Mouse (Mus musculus) embryonic facial prominence, embryonic 13.5 days (tissue): ENCODE results near the gene Cysrt1. TPM values are rescaled to one million over a fixed set of nuclear protein-coding genes. Genes with fewer than 3 reads are reported as not detected.
"Not testable (repeated sequence)": the region's sequence is repeated elsewhere in the genome, so short reads cannot be mapped to it uniquely, and the experiment has no call there.

ENCODE experiments used
- ATAC-seq: fragments of 200-750 bp; cut with Nextera tagmentation; 2 replicates; pipeline ENCODE4 v1.8.0; 2017; ENCODE audit warnings: low read depth; ENCODE audit not compliant: insufficient number of reproducible peaks, insufficient read depth, low FRiP score, low TSS enrichment
- H3K27ac ChIP-seq: fragments of 300-500 bp; sonication (generic); 2 replicates; pipeline ENCODE4 v1.5.1; 2015; ENCODE audit warnings: moderate library complexity, mild to moderate bottlenecking, inconsistent platforms
- H3K27me3 ChIP-seq: fragments of 300-500 bp; sonication (generic); 2 replicates; pipeline ENCODE4 v1.6.1; 2015; ENCODE audit warnings: mild to moderate bottlenecking, inconsistent platforms
- H3K36me3 ChIP-seq: fragments of 300-500 bp; sonication (generic); 2 replicates; pipeline ENCODE4 v1.6.1; 2015; ENCODE audit warnings: mild to moderate bottlenecking, inconsistent platforms
- H3K4me1 ChIP-seq: fragments of 300-500 bp; sonication (generic); 2 replicates; pipeline ENCODE4 v1.6.1; 2015; ENCODE audit warnings: inconsistent platforms
- H3K4me2 ChIP-seq: fragments of 300-500 bp; sonication (generic); 2 replicates; pipeline ENCODE4 v1.6.1; 2015; ENCODE audit warnings: moderate library complexity, mild to moderate bottlenecking, inconsistent platforms
- H3K4me3 ChIP-seq: fragments of 300-500 bp; sonication (generic); 2 replicates; pipeline ENCODE4 v1.5.1; 2015; ENCODE audit warnings: mild to moderate bottlenecking, inconsistent platforms
- H3K9ac ChIP-seq: fragments of 300-500 bp; sonication (generic); 2 replicates; pipeline ENCODE4 v1.6.1; 2015; ENCODE audit warnings: mild to moderate bottlenecking, inconsistent platforms
- H3K9me3 ChIP-seq: fragments of 300-500 bp; sonication (generic); 2 replicates; pipeline ENCODE4 v1.6.1; 2016; ENCODE audit warnings: inconsistent platforms
- WGBS: fragments of 180-500 bp; shearing (Covaris S2); methylation state at CpG from one replicate; pipeline ENCODE4 v1.1.7; 2015; ENCODE audit warnings: mixed read lengths; 5-methylcytosine and 5-hydroxymethylcytosine counted together
- polyA plus RNA-seq: library from polyadenylated mRNA; unstranded; fragments of >200 nt; fragmentation: Nextera tagmentation; extraction: Ambion mirVana; gene quantifications from 2 replicates; pipeline ENCODE4 v1.2.1, GENCODE M21; 2015

Gene Cysrt1
- polyA plus RNA-seq, 1 experiment from 2014 or later: 0.81 TPM

DNA sequence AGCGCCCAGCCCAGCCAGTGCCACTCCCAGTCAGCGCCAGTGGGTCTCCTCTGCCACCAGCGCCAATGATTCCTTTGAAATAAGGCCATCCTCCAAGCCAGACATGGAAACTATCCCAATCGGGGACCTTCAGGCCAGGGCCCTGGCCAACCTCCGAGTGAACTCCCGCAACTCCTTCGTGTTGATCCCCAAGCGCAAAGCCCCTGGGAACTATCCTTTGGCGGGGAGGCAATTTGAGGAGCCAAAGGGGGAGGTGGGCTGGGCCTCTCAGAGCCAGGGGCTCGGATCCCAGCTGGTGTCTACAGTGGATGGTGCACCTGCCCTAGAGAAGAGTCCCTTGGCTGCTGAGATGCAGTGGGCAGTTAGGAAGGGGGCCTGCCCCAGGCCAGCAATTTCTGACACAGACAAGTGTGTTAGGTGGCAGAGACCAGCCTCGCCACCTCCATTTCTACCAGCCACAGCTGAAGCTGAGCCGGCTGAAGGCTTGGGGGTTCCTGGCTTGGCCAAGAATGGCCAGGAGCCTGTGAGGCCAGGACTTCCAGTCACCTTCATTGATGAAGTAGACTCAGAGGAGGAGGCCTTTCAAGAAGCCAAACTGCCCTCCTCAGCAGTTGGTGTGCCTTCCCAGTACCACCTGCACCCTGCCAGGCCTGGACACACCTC is 21.5 kb upstream of the Cysrt1 start:
- Histone ChIP-seq H3K36me3 (peaks cover 11% of the 10 kb centered on the region; the same call in 1 of the 2 replicates), H3K9ac (peak overlapping the region; percentile 77), H3K4me2 (peak overlapping the region; percentile 99), H3K27me3 (peaks cover 21% of the 10 kb centered on the region), H3K4me3 (peak overlapping the region; percentile 79), H3K9me3 (no peaks in the 10 kb centered on the region), H3K4me1 (peaks cover 40% of the 10 kb centered on the region), H3K27ac (no peak overlapping the region)
- no peak for ATAC-seq
- WGBS: 18% methylated on average over 12 of the region's 12 CpGs

DNA sequence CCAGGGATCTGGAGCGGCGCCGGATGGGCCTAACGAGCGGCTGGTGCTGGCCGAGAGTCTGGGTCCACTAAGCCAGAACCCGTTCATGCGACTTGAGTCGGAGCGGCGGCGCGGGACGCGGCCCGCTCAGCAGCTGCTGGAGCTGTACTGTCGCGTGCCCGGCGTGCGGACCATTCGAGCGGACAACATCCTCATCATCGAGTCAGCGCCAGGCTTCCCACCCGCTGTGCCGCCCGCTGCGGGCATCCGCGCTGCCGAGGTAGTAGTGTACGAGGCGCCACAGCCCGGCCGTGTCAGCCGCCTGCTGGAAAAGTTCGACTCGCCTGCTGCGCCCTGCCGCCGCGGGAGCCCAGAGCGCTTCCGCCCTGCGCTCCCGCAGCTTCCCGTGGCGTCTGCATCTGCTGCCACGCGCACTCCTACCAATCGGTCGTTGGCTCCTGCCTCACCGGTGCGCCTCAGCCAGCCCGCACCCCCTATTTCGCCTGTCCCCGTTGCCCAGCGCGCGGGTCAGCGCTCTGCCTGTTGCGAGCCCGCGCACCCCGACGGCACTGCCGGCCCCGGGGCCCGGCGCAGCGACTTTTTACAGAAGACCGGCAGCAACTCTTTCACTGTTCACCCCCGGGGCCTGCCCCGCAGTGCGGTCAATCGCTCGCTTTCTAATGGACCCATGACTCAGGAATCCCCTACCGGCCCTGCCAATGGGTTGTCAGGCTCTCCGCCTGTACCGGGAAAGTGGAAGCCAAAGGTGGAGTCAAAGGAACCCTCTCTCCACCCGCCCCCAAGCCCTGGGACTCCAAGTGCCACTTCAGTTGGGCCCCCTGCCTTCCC is 20.8 kb upstream of the Cysrt1 start:
- peak overlapping the region; percentile 99 for H3K4me2 ChIP-seq
- no peaks in the 10 kb centered on the region for H3K9me3 ChIP-seq
- H3K36me3 ChIP-seq: 0 out of 2 replicates have a peak, but pooled peaks cover 10% of the 10 kb centered on the region
- no peak; the same call in 1 of the 2 replicates for ATAC-seq
- H3K27ac ChIP-seq: no peak overlapping the region; the same call in 1 of the 2 replicates
- under 1% methylated on average over 82 of the region's 82 CpGs for WGBS
- peaks cover 21% of the 10 kb centered on the region for H3K27me3 ChIP-seq
- H3K4me1 ChIP-seq: peaks cover 40% of the 10 kb centered on the region
- H3K4me3 ChIP-seq: peak overlapping the region; percentile 79
- peak overlapping the region; percentile 77 for H3K9ac ChIP-seq

DNA sequence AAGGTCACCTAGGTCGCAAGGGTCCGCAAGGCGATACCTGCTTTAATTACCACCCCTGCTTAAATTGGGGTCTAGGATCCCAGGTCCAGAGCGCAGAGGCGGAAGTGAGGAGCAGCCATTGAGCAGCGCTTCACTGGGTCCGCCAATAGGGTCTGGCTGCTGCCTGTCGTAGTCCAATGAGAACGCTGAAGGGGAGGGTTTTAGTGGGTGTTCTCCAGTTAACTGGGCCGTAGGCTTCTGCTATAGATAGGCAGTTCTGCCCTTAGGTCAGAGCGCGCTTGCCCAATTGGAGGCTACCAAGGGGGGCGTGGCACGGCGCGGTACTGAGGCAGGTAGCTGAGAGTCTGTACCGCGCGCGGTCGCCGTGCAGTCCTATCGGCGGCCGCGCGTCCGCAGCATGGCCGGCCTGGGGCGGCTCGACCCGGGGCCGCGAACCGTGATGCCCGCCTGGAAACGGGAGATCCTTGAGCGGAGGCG is 20.1 kb upstream of the Cysrt1 start, which contains the start of gene Tprn:
Gene Tprn, plus strand, starts transcription at position 328 of the 477 bp plus-strand sequence.
- Histone ChIP-seq H3K4me3 (peak within 1 kb of the TSS; percentile 79), H3K27me3 (peaks cover 21% of the 10 kb centered on the region), H3K4me2 (peak within 1 kb of the TSS; percentile 99), H3K9me3 (no peaks in the 10 kb centered on the region), H3K4me1 (peaks cover 40% of the 10 kb centered on the region), H3K36me3 (0 out of 2 replicates have a peak, but pooled peaks cover 3% of the 10 kb centered on the region), H3K9ac (peak within 1 kb of the TSS; percentile 77), H3K27ac (no peak within 1 kb of the TSS; the same call in 1 of the 2 replicates)
- ATAC-seq: peak; percentile 98
- under 1% methylated on average over 39 of the region's 39 CpGs for WGBS

DNA sequence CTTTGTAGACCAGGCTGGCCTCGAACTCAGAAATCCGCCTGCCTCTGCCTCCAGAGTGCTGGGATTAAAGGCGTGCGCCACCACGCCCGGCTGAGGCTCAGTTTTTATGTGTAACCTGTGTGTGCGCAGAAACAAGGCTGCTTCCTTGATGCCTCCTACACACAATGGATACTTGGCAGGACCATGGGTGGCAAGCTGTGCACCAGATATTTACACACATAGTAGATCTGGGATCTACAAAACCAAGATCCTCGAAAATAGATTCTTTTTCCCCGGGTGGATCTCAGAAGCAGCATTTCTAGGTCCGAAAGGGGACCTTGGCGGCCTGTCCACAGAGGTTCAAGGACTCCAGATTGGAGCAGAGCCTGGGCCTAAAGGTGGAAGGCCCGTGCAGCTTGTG is 19.6 kb upstream of the Cysrt1 start:
- H3K4me2 ChIP-seq: peak overlapping the region; percentile 99
- peaks cover 41% of the 10 kb centered on the region for H3K4me1 ChIP-seq
- WGBS: 50% methylated on average over 12 of the region's 12 CpGs
- H3K4me3 ChIP-seq: peak overlapping the region; percentile 79
- no peak overlapping the region for H3K27ac ChIP-seq
- no peaks in the 10 kb centered on the region for H3K36me3 ChIP-seq
- peaks cover 21% of the 10 kb centered on the region for H3K27me3 ChIP-seq
- ATAC-seq: no peak
- H3K9me3 ChIP-seq: no peaks in the 10 kb centered on the region
- H3K9ac ChIP-seq: peak overlapping the region; percentile 77

DNA sequence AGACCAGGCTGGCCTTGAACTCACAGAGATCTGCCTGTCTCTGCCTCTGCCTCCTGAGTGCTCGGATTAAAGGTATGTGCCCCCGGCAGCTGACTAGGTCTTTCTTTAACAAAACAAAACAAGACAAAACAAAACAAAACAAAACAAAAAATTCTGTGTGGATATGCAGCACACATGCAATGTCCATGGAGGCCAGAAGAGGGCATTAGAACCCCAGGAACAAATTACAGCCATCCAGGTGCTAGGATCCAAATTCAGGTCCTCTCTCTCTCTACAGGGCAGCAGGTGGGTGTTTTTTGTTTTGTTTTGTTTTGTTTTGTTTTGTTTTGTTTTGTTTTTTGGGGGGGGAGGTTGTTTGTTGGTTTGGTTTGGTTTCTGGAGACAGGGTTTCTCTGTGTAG is 16.6 kb upstream of the Cysrt1 start:
- H3K36me3 ChIP-seq: no peaks in the 10 kb centered on the region
- peaks cover 11% of the 10 kb centered on the region for H3K27me3 ChIP-seq
- H3K4me3 ChIP-seq: no peak overlapping the region
- no peak overlapping the region for H3K27ac ChIP-seq
- peaks cover 27% of the 10 kb centered on the region for H3K4me1 ChIP-seq
- H3K9ac ChIP-seq: no peak overlapping the region
- no peak overlapping the region for H3K4me2 ChIP-seq
- 55% methylated on average over 2 of the region's 2 CpGs for WGBS
- no peak for ATAC-seq
- no peaks in the 10 kb centered on the region for H3K9me3 ChIP-seq

DNA sequence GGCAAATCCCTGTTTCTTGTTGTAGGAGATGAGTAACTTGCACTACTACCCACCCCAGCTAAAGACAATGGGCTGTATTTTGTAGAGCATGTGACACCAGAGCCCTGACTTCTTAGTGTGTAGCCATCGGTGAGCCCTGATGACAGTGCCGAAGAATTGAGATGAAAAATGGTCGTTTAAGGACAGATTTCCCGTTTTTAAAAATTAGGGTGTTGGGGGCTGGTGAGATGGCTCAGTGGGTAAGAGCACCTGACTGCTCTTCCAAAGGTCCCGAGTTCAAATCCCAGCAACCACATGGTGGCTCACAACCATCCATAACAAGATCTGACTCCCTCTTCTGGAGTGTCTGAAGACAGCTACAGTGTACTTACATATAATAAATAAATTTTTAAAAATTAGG is 15.0 kb upstream of the Cysrt1 start:
- not testable (repeated sequence) for ATAC-seq, H3K27ac ChIP-seq, H3K36me3 ChIP-seq, H3K27me3 ChIP-seq, H3K9ac ChIP-seq, H3K4me2 ChIP-seq, H3K9me3 ChIP-seq, H3K4me3 ChIP-seq
- peaks cover 17% of the 10 kb centered on the region for H3K4me1 ChIP-seq
- WGBS: 84% methylated on average over 5 of the region's 5 CpGs

DNA sequence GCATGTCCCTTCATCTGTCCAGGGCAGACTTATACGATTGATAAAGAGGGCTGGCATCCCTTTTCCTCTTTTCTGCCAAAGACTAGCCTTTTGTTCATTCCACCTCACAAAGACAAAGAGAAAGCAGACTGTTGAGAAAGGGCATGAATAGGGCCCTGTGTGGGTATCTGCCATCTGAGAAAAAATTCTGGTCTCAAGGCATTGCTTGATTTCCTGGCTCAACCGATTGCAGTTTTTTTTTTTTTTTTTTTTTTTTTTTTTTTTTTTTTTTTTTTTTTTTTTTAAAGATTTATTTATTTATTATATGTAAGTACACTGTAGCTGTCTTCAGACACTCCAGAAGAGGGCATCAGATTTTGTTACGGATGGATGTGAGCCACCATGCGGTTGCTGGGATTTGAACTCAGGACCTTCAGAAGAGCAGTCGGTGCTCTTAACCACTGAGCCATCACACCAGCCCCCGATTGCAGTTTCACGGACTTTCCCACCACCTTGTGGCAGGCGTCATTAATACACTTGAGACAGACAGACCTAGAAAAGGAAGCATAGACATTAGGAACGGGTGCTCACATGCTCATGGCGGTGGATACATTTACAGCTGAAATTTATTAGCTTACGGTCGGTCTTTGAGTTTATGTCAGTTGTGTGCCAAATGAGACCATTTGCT is 14.3 kb upstream of the Cysrt1 start:
- H3K36me3 ChIP-seq: peaks cover 14% of the 10 kb centered on the region
- H3K9me3 ChIP-seq, H3K27ac ChIP-seq, ATAC-seq, H3K27me3 ChIP-seq: not testable (repeated sequence)
- H3K4me2 ChIP-seq: peak overlapping the region; percentile 97
- WGBS: 58% methylated on average over 12 of the region's 12 CpGs
- peaks cover 17% of the 10 kb centered on the region for H3K4me1 ChIP-seq
- peak overlapping the region; percentile 99 for H3K4me3 ChIP-seq
- peak overlapping the region; percentile 88 for H3K9ac ChIP-seq

DNA sequence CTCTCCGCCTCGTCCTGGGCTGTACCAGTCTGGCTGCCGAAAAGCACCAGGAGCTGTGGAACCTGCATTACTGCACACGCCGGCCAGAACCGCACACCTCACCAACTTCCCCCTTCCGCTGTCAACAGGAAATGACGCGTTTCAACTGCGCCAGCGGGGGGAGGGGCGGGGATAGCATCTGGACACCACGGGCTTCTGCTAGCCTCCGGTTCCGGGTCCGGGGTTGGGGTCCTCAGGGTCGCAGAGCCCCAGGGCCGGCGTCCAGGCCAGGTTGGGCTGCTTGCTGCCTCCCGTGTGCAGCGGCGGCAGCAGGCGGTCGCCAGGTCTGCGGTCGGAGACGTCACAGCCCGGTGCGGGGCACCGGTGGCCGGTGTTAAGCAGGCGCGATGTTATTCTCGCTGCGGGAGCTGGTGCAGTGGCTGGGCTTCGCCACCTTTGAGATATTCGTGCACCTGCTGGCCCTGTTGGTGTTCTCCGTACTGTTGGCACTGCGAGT is 13.1 kb upstream of the Cysrt1 start, which contains the start of gene Tmem203:
Gene Tmem203, plus strand, starts transcription at position 156 of the 496 bp plus-strand sequence.
- peak; percentile 76 for ATAC-seq

DNA sequence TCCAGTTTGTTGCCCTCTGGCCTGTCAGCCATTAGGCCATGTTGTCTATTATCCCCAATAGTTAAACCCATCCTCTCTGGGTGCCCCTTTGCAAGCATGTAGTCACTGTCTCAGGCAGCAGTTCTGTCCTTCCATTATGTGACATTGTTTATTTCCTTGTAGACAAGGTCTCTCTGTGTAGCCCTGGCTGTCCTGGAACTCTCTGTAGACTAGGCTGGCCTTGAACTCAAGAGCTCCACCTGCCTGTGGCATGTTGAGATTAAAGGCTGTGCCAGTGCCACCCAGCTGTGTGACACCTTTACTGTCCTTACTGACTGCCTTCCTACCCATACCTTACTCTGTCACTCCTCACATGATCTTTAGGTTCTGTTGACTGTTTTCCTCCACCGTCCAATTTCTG is 10.1 kb upstream of the Cysrt1 start:
- WGBS: 79% methylated on average over 1 of the region's 1 CpGs
- Histone ChIP-seq H3K9ac (no peak overlapping the region), H3K27me3 (no peaks in the 10 kb centered on the region), H3K9me3 (no peaks in the 10 kb centered on the region), H3K4me2 (no peak overlapping the region), H3K4me3 (no peak overlapping the region), H3K36me3 (peaks cover 56% of the 10 kb centered on the region), H3K4me1 (peaks cover 17% of the 10 kb centered on the region), H3K27ac (no peak overlapping the region)
- no peak for ATAC-seq

More for the DNA sequence above, 13.1 kb upstream of the Cysrt1 start, which contains the start of gene Tmem203:
- H3K4me2 ChIP-seq: peak within 1 kb of the TSS; percentile 97
- WGBS: under 1% methylated on average over 39 of the region's 39 CpGs
- peak within 1 kb of the TSS; percentile 99 for H3K4me3 ChIP-seq
- H3K27ac ChIP-seq: peak within 1 kb of the TSS; percentile 78
- H3K4me1 ChIP-seq: peaks cover 17% of the 10 kb centered on the region
- no peaks in the 10 kb centered on the region for H3K27me3 ChIP-seq
- H3K36me3 ChIP-seq: peaks cover 26% of the 10 kb centered on the region
- no peaks in the 10 kb centered on the region for H3K9me3 ChIP-seq
- peak within 1 kb of the TSS; percentile 88 for H3K9ac ChIP-seq

DNA sequence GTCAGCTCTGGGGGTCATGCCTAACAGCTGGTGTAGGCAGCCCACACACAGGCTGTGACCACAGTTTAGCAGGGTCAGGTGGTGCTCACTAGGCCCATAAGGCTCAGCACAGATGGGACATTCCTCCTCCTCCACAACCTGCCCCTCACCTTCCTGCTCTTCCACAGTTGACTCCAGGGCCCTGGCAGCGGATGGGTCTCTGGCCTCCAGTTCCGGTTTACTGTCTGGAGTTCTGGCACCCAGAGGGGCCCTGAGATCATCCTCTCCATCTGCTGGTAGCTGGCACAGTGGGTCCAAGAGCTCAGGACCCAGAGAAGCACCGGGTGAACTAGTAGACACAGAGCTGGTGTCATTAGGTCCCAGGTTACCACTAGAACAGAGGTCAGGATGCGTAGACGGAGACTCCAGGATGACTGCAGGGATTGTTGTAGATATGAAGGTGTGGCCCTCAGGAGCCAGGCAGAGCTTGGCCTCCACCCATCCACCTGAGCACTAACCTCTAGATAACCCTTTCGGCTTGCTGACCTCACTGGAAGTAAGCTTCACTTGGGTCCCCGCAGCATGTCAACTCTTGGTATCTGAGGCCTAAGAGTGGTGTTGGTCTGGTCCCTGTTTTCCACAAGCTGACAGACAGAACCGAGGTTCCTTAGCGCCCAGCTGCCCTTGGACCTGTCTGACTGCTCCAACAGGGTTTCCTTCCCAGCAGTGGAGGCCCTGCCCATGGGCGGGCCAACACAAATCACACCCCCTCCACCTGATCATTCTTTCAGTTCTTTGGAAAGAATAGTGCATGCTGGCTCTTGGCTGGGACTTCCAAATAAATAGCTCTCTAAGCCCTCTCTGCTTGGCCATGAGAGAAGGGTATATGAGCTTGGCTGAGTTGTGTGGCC is 4.2 kb upstream of the Cysrt1 start, which contains the start of gene AL732309.1:
Gene AL732309.1, minus strand, starts transcription at position 681 of the 890 bp plus-strand sequence.
- Histone ChIP-seq H3K9ac (no peak within 1 kb of the TSS), H3K4me2 (no peak within 1 kb of the TSS), H3K4me3 (no peak within 1 kb of the TSS), H3K27ac (no peak within 1 kb of the TSS), H3K36me3 (peaks cover 57% of the 10 kb centered on the region), H3K4me1 (peaks cover 12% of the 10 kb centered on the region), H3K9me3 (no peaks in the 10 kb centered on the region), H3K27me3 (peaks cover 28% of the 10 kb centered on the region)
- 86% methylated on average over 10 of the region's 10 CpGs for WGBS
- ATAC-seq: no peak
